In the genomic region with DNA sequence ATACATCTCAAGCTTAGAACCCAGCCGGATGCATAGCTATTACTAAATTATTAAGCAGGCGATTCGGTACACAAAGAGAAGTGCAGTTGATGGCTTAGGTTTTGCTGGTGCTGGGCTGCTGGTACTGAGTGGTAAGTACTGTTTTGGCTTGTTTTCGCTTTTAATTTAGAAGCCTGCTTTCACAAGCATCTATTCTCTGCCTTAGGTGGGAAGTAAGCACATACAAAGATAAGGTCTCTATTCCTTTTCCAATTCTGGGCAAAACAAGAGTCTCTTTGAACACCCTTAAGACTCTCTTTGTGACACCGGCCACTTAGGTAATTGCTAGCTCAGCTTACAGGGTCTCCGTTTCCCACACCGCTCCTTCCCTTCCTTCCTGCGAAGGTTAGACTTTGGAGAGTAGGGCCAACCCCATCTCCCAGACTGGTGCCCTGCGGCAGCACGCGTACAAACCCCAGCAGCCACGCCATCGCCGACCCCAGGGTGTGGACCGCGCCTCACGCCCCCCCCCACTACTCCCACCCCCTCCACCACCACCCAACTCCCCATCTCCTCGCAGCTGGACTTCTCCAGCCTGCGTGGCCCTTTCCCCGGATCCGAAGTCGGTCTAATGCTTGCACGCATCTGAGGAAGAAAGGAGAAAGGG, we compare ENCODE assay signal across 8 mouse cellular contexts. TPM values are rescaled to one million over a fixed set of nuclear protein-coding genes. Genes with fewer than 3 reads are reported as not detected.
DNase-seq lines count a peak whose midpoint lies in the region; ATAC-seq and TF ChIP-seq lines count a peak whose summit lies in the region.

No protein-coding gene starts in this region.

- H3K36me3 ChIP-seq in heart, embryonic 15.5 days = no peaks in the 10 kb centered on the region
- no peaks in the 10 kb centered on the region for H3K36me3 ChIP-seq in hindbrain, embryonic 11.5 days (ENCODE audit: control insufficient read depth, insufficient read depth, low read length)
- no peaks in the 10 kb centered on the region for H3K36me3 ChIP-seq in midbrain, embryonic 12.5 days

- no peak for TF ChIP-seq CTCF in bone marrow, adult 2 months (IDR thresholded peaks at IDR 0.05; ENCODE audit: control insufficient read depth, insufficient read depth, low read length)

- peak overlapping the region; percentile 82 for H3K27ac ChIP-seq in heart, embryonic 15.5 days
- no peak overlapping the region for H3K27ac ChIP-seq in bone marrow, adult 2 months (ENCODE audit: control insufficient read depth, insufficient read depth, low read depth, low read length, poor library complexity)
- H3K27ac ChIP-seq in hindbrain, embryonic 11.5 days (ENCODE audit: low read depth, low read length) = no peak overlapping the region
- H3K27ac ChIP-seq in midbrain, embryonic 12.5 days (replicated peaks) = peak overlapping the region; percentile 20; the same call in 1 of the 2 replicates

- peak overlapping the region; percentile 74 for H3K4me3 ChIP-seq in heart, embryonic 15.5 days
- H3K4me3 ChIP-seq in bone marrow, adult 2 months (replicated peaks; ENCODE audit: control insufficient read depth, low read depth, low read length) = peak overlapping the region; percentile 50
- peak overlapping the region; percentile 55 for H3K4me3 ChIP-seq in hindbrain, embryonic 11.5 days (ENCODE audit: low read depth, low read length)
- peak overlapping the region; percentile 61 for H3K4me3 ChIP-seq in midbrain, embryonic 12.5 days

- ATAC-seq in heart, embryonic 15.5 days (replicated peaks; ENCODE audit: insufficient number of reproducible peaks, insufficient read depth, low FRiP score, low read depth) = peak; percentile 18
- ATAC-seq in hindbrain, embryonic 11.5 days (ENCODE audit: low FRiP score) = peak; percentile 61
- ATAC-seq in midbrain, embryonic 12.5 days (ENCODE audit: low FRiP score, low read depth) = peak; percentile 59

- no peak for DNase-seq in heart, adult 8-10 months (ENCODE audit: low spot score)
- peak; percentile 38 for DNase-seq in hindbrain, embryonic 11.5 days (ENCODE audit: low spot score)
- DNase-seq in right cerebral cortex, postnatal 4 days = no peak
- no peak for DNase-seq in kidney, adult 18-20 months
- DNase-seq in frontal cortex, postnatal 14 days (ENCODE audit: low spot score in 2 of 2) = no peak

- H3K9ac ChIP-seq in heart, embryonic 15.5 days = peak overlapping the region; percentile 71
- H3K9ac ChIP-seq in hindbrain, embryonic 11.5 days (ENCODE audit: low read depth, low read length) = peak overlapping the region; percentile 72
- peak overlapping the region; percentile 59 for H3K9ac ChIP-seq in midbrain, embryonic 12.5 days (replicated peaks)

- no peak for TF ChIP-seq POLR2A in bone marrow, adult 2 months (IDR thresholded peaks at IDR 0.05; ENCODE audit: borderline replicate concordance, control insufficient read depth, low read depth, low read length)

- H3K4me1 ChIP-seq in heart, embryonic 15.5 days (replicated peaks) = peaks cover 23% of the 10 kb centered on the region
- no peaks in the 10 kb centered on the region for H3K4me1 ChIP-seq in bone marrow, adult 2 months (ENCODE audit: control insufficient read depth, insufficient read depth, low read length)
- H3K4me1 ChIP-seq in hindbrain, embryonic 11.5 days (replicated peaks; ENCODE audit: control insufficient read depth, insufficient read depth, low read length) = no peaks in the 10 kb centered on the region
- H3K4me1 ChIP-seq in midbrain, embryonic 12.5 days = peaks cover 22% of the 10 kb centered on the region

- 5% methylated on average over 23 of the region's 23 CpGs for WGBS in heart, embryonic 15.5 days
- 5% methylated on average over 22 of the region's 23 CpGs for WGBS in bone marrow, adult 2 months
- WGBS in hindbrain, embryonic 11.5 days = 8% methylated on average over 19 of the region's 23 CpGs
- 6% methylated on average over 23 of the region's 23 CpGs for WGBS in midbrain, embryonic 12.5 days

- no peaks in the 10 kb centered on the region for H3K27me3 ChIP-seq in heart, embryonic 15.5 days
- no peaks in the 10 kb centered on the region for H3K27me3 ChIP-seq in hindbrain, embryonic 11.5 days (ENCODE audit: control insufficient read depth, insufficient read depth, low read length)
- H3K27me3 ChIP-seq in midbrain, embryonic 12.5 days = peaks cover 18% of the 10 kb centered on the region

- peak overlapping the region; percentile 86 for H3K4me2 ChIP-seq in heart, embryonic 15.5 days
- peak overlapping the region; percentile 90 for H3K4me2 ChIP-seq in hindbrain, embryonic 11.5 days (replicated peaks; ENCODE audit: low read depth, low read length)
- peak overlapping the region; percentile 77 for H3K4me2 ChIP-seq in midbrain, embryonic 12.5 days (replicated peaks)

- H3K9me3 ChIP-seq in heart, embryonic 15.5 days (replicated peaks) = no peaks in the 10 kb centered on the region
- no peaks in the 10 kb centered on the region for H3K9me3 ChIP-seq in hindbrain, embryonic 11.5 days (ENCODE audit: control insufficient read depth, low read length)
- H3K9me3 ChIP-seq in midbrain, embryonic 12.5 days = 0 out of 2 replicates have a peak, but pooled peaks cover 3% of the 10 kb centered on the region

RNA-seq across cellular contexts. Expression of gene Rin2, which starts 0.4 kb away (rescaled TPM):
- 18.4 and 25.5 TPM in 2 replicates for polyA plus RNA-seq in heart, embryonic 15.5 days (2015; fragmentation: Nextera tagmentation; extraction: Ambion mirVana)
- 10 to 100 TPM; 17.8 to 21.7 (median 21.0) TPM for total RNA-seq in heart, adult 8-10 months (2022)
- 2.4 and 17.8 TPM in 2 replicates for polyA plus RNA-seq in bone marrow, adult 2 months (2011; ENCODE audit: insufficient read depth, insufficient read length, low replicate concordance, missing spikeins)
- polyA plus RNA-seq in hindbrain, embryonic 11.5 days (2014; fragmentation: Nextera tagmentation; extraction: Ambion mirVana) = 19.1 and 19.6 TPM in 2 replicates
- 14.8 and 16.8 TPM in 2 replicates for polyA plus RNA-seq in midbrain, embryonic 12.5 days (2016; fragmentation: Nextera tagmentation; extraction: Ambion mirVana)

Comparison
In these comparisons a context has a peak if more than half of its experiments do, and no peak if none do; other contexts are left out.
1. H3K27ac ChIP-seq: peak in heart, embryonic 15.5 days (single experiment) and midbrain, embryonic 12.5 days (single experiment); none in bone marrow, adult 2 months (single experiment) and hindbrain, embryonic 11.5 days (single experiment).
2. Peak in every context shown above with its lines, with median percentiles within 50 percentile points of each other: ATAC-seq, H3K4me2 ChIP-seq, H3K4me3 ChIP-seq and H3K9ac ChIP-seq.